Mouse (Mus musculus) adrenal gland, postnatal 36 days (tissue): ENCODE results near the gene Pdcd1lg2. TPM values are rescaled to one million over a fixed set of nuclear protein-coding genes. Genes with fewer than 3 reads are reported as not detected.
"Not testable (repeated sequence)": the region's sequence is repeated elsewhere in the genome, so short reads cannot be mapped to it uniquely, and the experiment has no call there.

ENCODE experiments used
- DNase-seq, 2 experiments: peaks; one replicate each; pipeline ENCODE4 v3.0.0; 2021; ENCODE audit warnings: mixed read lengths in 1 of 2
- total RNA-seq, 2 experiments: library from RNA; stranded (reverse); gene quantifications; 2 replicates each; pipeline ENCODE4 v1.2.3; 2021

Gene Pdcd1lg2
- total RNA-seq, 2 experiments from 2014 or later: not detected

DNA sequence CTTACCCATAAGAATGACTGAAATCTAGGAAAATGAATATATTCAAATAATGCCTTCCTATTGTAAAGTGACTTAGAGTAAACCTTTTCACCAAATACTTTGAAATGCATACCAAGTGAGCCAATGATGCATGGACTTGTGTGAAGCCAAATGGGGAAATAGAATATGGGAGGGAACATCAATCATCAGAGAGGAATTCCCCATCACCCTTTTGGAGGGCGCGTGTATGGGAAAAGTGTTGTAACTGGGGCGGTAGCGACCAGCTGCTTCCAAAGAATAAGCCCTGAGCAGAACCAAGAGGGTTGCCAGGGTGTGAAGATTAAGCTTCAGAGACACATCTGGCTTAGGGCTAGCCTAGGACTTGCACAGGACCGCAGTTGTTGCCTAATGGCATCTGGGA, 27.4 kb upstream of the Pdcd1lg2 start:
- no peak for DNase-seq

DNA sequence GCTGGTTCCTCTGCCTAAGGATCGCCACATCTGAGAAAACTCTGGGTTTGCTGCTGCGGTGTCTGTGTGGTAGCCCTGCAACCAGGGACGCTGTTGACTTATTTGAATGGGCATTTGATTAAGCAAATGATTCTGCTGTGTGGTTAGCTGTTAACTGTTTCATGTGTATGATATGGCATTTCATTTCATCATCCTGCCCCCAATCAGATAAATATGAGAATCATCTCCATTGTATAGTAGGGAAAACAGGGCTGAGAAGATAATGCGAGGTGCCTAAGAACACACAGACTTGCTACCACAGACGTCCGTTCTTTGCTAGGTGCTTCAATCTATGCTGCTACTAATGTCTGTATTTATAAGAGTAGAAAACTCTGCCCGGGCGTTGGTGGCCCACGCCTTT, 26.3 kb upstream of the Pdcd1lg2 start:
- no peak for DNase-seq

DNA sequence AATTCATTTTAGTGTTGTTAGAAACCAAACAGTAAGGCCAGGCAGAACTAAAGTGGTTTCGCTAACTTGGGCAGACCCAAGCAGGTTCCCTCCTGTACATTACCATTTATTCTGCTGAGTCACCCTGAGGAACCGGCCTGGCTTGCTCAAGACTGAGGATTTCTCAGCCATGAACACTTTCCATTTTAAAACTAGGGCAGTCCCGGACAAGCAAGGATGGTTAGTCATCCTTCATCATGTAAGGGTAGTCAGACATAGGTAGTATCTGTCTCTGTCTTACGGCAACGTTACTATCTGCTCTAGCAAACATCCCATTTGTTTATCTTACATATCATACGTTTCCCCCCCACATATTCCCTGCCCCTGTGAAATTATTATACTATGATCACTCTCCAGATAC, 25.7 kb upstream of the Pdcd1lg2 start:
- no peak for DNase-seq

DNA sequence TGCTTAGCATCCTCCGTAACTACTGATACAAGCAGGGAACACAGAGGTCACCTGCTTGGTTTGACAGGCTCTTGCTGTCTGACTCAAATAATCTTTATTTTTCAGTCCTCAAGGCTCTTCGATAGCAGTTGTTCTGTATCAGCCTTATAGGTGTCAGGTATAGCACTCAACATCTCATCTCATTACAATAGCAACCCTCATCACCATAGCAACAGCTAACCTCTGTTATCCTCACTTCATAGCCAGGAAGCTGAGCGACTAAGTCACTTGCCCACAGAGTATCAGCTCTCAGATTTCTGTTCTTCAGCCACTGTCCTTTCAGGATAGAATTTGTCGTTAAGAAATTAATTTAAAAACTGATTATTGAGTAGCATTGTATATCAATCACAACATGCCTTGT, 24.9 kb upstream of the Pdcd1lg2 start:
- DNase-seq: no peak

DNA sequence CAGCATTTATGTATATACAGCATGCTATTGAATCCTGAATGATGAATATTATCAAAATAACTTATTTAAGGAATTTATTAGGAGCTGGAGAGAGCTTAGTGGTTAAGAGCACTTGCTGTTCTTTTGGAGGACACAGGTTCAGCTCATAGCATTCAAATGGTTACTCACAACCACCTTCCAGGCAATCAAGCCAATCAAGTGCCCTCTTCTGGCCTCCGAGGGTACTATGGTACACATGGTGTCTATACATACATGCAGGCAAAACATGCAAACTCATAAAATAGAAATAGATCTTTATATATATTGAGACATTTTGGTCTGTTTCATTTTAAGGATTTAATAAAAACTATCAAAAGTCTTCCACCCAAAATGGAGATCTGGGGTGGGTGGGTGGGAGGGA, 21.9 kb upstream of the Pdcd1lg2 start:
- DNase-seq: no peak

DNA sequence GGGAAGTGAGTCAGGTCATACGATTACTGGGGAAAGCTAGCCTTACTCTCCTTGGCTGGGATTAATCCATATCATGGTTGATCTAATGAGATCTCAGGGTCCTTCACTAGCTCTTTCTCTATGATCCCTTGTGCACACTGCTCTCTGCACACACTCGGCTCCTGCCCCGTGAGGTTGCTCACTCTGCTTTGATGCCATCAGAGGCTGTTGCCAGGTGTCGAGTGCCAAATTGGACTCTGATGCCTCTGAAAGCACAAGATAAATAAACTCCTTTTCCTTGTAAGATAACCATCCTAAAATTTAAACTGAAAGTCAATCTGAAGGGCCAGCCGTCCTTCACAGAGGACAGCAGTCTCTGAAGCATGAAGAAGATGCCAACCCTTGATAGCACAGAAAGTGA, 20.2 kb upstream of the Pdcd1lg2 start:
- peak in 1 of 2 experiments; percentile 21 for DNase-seq

DNA sequence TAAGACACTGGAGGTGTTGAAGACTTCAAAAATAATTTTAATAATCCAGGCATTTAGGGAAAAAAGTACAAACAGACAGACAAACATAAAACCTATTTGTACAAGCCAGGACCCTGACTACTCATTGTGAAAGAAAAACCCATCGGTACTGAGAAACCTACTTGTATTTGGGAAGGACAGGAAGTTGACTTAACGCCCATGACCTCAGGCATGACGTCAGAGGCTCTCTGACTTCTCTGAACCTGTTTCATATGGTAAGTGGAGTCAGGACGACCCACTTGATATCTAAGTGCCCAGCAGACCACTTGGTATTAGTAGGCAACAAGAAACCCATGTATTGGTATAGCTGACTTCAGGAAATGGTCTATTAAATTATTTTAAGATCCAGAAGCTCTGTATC, 19.4 kb upstream of the Pdcd1lg2 start:
- no peak for DNase-seq

DNA sequence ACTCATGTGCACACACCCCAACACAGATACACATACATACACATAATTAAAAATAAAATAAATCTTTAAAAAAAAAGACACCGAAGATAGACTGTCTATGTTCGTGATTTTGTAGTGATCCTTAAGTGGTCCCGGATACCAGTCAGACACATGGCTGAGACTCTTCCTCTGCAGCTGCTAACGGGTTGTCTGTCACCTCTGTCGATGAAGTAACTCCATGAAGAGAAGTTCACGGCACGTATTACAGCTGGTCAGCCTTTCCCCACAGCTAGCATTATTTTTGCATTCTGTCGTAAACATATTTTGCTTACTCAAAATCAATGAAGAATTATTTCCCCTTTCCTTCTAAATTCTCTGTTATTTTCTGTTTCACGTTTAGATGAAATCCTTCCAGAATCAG, 17.4 kb upstream of the Pdcd1lg2 start:
- no peak for DNase-seq

DNA sequence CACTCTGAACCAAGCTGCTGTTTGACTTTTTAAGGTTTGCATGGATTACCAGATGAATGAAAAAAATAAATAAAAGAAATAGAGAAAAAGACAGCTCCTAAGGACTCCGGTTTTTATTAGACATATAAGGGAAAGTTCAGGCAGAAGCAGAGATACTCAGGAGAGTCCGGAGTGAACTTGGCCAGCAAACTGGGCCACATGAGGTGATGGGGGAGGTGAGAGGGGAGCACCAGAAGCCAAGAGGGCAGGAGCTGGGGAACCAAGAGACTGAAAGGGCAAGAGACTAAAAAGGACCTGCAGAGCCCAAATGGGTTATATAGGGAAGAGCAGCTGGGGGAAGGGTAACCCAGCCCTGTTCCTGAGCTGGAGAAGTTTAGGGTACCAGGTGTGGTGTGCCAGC, 16.0 kb upstream of the Pdcd1lg2 start:
- DNase-seq: peak in 1 of 2 experiments; percentile 22

DNA sequence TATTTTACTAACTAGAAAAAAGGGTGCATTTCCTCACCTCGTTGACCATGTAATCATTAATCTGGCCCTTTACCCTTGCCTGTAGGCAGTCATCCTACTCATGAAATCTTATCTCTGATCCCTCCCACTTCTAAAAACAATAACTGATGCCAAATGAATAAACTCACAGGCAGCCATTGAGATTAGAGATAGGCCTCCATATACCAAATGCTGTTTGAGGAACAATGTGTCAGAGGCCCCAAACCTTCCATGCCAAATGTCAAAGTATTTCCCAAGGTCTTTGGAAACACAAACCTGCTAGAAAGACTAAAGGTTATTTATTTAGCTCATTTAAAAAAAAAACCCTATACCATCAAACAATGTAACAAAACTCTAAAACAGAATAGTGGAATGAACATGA, 14.4 kb upstream of the Pdcd1lg2 start:
- no peak for DNase-seq

DNA sequence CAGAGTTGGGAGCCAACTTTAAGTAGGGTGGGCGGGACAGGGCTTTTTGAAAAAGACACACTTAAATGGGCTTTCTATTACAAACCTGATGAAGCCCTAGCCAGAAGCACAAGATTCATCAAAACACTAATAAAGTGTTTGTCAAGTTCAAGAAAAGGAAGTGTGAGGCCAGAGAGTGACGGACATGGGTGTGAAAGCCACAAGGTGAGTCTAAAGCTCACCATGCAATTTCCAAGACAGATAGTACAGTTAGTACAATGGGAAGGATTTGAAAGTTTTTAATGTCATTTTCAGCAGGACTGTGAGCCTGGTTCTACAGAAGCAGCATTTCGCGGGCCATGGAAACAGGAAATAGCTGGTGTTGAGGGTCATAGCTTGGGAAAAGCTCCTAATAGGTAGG, 10.9 kb upstream of the Pdcd1lg2 start:
- no peak for DNase-seq

DNA sequence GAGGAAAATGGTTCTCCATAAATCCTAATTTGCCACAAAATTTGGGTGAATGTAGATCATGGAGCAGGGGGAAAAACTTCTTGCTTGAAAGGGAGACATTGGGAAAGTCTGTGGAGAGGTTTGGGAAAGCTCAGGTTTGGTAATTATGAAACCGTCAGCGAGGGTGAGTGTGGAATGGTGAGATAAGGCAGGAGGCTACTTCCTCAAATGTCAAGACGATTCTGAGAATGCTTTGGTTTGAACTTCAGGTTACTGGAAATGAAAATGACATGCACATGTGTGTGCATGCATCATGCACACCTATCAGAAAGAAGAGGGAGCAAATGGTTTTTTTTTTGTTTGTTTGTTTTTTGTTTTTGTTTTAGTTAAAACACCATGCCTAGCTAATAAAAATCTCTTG, 10.3 kb upstream of the Pdcd1lg2 start:
- DNase-seq: no peak

DNA sequence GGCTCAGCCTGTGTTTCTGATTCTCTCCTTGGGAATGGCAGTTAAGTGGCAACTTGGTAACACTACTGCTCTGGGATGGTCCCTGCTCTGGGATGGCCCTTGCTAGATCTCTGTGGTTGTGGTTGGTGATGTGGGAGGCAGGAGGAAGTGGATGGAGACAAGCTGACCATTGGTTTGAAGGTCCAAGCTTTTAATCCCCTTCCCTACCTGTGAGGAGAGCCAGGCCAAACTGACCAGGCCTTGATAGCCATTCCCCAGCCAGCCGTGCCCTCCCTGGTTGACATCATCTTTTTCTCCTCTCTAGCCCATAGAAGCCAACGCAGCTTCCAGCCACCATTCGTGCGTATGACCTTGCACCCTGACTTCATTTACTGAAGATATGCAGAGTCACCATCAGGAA, 8.1 kb upstream of the Pdcd1lg2 start:
- DNase-seq: no peak

DNA sequence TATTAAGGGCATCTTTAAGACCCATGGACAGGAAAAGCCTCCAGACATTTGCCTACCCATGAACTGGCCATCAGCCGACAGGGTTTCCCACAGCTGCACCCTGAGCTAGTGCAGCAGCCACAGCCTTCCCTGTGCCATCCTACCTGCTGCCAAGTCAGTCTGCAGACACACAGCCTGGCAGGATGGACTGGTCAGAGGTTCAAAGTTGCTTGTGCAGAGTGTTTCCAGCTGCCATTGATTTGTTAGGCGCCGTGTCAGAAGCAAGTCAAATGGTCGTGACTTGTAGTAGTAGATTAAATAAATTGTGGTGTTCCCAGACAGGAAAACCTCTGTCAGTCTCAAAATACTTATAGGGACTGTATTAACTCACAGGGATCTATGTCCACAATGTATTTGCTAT, 7.5 kb upstream of the Pdcd1lg2 start:
- no peak for DNase-seq

DNA sequence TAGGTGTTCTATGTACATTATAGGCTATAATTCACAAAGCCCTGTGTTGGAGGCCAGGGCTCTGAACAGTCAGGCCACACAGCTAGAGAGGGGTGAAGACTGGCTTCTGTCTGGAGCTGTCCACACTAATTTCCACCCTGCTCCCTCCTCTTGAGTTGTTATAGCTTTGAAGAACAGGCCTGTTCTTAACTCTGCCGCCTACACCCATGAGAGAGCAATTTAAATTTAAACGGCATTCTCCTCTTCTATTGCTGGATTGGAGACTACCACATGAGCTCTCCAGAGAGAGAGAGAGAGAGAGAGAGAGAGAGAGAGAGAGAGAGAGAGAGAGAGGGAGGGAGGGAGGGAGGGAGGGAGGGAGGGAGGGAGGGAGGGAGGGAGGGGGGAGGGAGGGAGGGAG, 5.3 kb upstream of the Pdcd1lg2 start:
- DNase-seq: no peak

DNA sequence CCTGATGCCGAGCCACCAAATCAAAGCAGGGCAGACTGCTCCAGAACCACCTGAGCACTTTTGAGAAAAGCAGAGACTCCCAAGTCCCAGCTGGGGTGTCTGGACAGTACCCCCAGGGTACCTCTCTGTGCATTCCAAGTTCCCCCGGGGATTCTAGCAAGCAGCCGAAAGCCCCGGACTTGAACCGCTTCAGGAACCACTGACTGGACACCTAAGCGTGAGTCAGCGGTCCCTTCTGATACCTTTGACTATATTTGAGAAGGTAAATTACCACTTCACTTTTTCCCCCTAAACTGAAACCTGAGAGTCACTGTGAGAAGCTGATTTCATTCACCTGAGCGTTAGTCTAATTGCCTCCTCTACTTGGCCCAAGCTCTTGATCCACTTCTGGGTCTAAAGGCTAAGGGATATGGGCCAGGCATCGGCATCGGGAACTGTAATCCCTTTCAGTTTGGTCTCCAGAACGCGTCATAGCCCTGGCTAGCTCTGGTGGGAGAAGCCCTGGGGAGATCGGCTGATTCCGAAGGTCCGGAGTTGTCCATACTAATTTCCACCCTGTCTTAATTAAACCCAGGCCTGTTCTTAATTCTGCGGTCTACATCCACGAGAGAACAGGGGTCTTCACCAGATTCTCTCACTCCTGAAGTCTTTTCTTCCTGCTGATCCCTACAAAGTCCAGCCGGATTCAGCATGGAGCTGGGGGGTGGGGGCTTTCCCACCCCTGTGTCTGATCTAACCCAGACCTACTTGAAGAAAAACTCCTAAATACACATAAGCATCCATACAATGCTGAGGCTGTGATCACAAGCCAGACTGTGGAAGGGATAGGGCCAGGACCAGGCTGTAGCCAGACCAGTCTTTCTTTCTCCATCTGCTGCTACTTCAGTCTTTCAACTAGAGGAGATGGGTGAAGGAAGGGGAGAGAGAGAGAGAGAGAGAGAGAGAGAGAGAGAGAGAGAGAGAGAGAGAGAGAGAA, 4.4 kb upstream of the Pdcd1lg2 start:
- no peak for DNase-seq

DNA sequence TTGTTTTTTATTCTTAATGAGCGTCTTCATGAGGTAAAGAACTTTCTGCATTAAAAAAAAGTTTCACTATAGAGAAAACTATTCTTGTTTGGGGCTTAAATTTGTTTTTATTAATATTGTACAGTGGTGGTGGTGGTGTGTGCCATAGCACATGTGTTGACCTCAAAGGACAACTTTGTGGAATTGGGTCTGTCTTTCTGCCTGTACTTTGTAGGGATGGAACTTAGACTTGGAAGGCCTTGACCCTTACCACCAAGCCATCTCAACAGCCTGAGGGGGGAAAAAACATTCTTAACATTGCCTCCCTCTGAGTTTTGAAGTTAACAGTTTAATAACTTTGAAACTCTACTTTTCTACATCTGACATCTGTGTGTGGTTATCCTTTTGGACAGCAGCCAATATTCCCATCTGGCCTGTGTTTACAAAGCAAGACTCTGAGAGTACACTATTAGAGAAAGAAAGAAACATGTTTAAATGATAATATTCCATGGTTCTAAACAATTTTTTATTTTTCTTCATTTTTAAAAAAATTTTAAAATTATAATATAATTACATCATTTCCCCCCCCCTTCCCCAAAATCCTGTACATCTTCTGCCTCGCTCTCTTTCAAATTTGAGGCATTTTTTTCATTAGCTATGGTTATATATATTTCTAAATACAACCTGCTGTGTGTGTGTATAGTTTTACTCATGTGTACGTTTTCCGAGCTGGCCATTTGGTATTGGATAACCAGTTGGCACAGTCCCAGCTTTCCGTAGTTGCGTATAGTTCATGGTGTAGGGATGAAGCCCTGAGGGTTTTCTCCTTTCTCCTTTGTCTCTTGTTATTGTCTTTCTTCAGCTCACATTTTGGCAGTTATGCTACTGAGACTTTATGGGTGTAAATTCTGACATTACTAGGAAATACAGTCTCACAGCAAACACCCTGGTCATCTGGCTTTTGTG, 2.0 kb downstream of the Pdcd1lg2 start:
- DNase-seq: no peak

DNA sequence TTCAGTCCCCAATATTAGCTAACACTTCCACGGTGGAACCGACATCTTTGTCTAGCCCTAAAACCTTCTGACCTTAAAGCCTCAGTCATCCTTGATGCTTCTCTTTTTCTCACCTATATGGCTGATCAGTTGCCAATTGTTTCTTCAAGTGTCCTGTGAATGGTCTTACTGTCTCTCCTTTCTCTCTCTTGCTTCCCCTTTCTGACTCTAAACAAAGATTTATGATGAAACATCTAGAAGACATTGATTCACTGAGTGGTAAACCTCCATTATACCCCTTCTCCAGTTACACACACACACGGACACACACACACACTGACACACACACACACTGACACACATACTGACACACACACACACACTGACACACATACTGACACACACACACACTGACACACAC, 3.8 kb downstream of the Pdcd1lg2 start:
- no peak for DNase-seq

DNA sequence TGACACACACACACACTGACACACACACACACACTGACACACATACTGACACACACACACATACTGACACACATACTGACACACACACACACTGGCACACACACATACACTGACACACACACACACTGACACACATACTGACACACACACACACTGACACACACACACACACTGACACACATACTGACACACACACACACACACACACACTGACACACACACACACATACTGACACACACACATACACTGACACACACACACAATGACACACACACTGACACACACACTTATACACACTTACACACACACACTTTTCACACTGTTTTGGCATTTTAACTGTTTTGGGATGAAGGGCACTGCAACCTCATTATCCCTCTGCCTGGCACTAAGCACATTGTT, 4.2 kb downstream of the Pdcd1lg2 start:
- DNase-seq: not testable (repeated sequence)

DNA sequence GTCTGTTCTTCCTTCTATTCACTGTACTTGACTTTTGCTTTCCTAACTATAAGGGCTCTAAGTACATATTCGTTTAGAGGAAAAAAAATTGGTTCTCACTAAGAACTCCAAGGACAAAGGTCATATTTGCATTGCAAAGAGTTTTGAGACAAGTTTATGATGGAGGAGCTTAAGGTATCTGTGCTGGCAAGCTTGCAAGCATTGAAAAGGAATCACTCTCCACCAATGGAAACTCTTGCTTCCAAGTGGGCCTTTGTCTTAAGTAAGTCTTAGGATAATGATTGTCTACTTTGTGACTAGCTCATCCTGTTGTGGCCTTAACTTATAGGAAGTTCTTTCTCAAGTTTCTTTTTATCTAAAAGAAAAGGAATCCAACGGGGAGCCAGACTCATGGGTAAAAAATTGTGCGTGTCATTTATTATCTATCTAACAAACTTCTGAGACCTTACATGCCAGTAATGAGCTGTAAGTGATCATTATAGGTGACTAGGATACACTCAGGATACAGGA, 5.7 kb downstream of the Pdcd1lg2 start:
- DNase-seq: no peak

DNA sequence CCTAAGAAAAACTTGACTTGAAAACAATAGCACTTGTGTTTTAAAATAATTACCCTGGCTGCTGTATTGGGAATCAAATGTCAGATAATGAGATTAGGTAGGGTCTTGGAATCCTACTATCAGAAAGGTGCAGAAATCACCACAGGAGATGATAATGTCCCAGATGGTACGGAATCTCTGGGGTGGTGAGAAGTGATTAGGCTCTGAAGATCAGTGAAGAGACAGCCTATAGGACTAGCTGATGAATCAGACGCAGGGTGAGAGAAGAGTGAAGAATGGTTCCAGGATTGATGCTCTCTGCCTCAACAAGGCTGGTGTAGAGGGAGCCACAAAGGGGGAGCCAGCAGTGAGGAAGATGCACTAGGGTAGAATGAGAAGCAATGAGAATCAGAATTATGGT, 6.5 kb downstream of the Pdcd1lg2 start:
- no peak for DNase-seq

DNA sequence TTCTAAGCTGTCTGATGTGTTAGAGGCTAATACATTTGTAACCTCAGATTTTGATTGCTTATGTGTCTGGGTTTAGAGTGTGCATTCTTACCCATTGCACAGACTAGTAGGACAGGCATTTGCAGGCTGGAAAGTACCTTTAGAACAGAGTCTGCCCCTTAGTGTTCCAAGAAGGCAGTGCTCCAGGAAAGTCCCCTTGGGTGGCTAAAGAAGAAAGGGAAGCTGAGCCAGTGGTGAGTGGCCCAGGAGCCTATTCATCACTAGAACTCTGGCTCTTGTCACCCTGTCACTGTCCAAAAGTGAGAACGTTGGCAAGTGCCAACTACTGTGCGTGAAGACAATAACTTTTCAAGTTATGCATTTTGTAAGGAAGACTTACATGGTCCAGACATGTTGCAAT, 7.2 kb downstream of the Pdcd1lg2 start:
- peak in 1 of 2 experiments; percentile 18 for DNase-seq

DNA sequence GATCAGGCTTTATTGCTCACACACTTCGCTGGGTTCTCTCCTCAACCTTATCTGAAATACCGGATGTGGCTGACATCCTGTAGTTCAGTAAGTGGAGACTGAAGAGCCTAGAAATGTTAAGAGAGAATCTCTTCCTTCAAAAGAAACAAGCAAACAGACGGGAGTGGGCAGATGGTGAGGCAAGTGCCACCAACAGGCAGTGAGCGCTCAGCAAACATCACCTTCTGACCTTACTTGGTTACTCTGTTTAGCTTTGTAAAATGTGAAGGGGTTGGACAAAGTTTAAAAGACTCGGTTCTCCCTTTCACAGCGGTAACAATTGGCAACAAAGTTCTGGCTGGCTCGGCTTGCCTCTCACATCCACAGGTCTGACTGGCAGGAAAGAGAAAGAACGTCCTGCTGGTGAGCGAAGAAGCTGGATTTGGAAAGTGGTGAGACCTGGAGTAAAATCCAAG, 8.0 kb downstream of the Pdcd1lg2 start:
- DNase-seq: peak; percentile 19 to 30
